Mouse (Mus musculus) neural tube, embryonic 11.5 days (tissue): ENCODE measurements around the gene Rnase4. TPM values are rescaled to one million over a fixed set of nuclear protein-coding genes. Genes with fewer than 3 reads are reported as not detected.

Source experiments
- ATAC-seq: fragments of 200-750 bp; cut with Nextera tagmentation; 2 replicates; pipeline ENCODE4 v1.8.0; 2017; ENCODE audit warnings: moderate number of reproducible peaks, mild to moderate bottlenecking, moderate TSS enrichment, moderate library complexity; ENCODE audit not compliant: insufficient read depth, low FRiP score, low TSS enrichment
- DNase-seq: peaks from one replicate; pipeline ENCODE4 v3.0.0-alpha.2; 2015; ENCODE audit warnings: low spot score
- H3K27ac ChIP-seq: fragments of 300-500 bp; sonication (generic); 2 replicates; pipeline ENCODE4 v1.5.1; 2014; ENCODE audit warnings: low read depth, mild to moderate bottlenecking, low read length
- H3K27me3 ChIP-seq: fragments of 300-500 bp; sonication (generic); 2 replicates; pipeline ENCODE4 v1.6.1; 2014; ENCODE audit warnings: mild to moderate bottlenecking, low read length, mixed read lengths; ENCODE audit not compliant: control insufficient read depth, insufficient read depth
- H3K36me3 ChIP-seq: fragments of 300-500 bp; sonication (generic); 2 replicates; pipeline ENCODE4 v1.6.1; 2014; ENCODE audit warnings: mild to moderate bottlenecking, low read length, moderate library complexity, mixed read lengths; ENCODE audit not compliant: control insufficient read depth, insufficient read depth
- H3K4me1 ChIP-seq: fragments of 300-500 bp; sonication (generic); 2 replicates; pipeline ENCODE4 v1.6.1; 2014; ENCODE audit warnings: low read length, mixed read lengths; ENCODE audit not compliant: control insufficient read depth, insufficient read depth
- H3K4me2 ChIP-seq: fragments of 300-500 bp; sonication (generic); 2 replicates; pipeline ENCODE4 v1.6.1; 2014; ENCODE audit warnings: low read depth, mild to moderate bottlenecking, moderate library complexity
- H3K4me3 ChIP-seq: fragments of 300-500 bp; sonication (generic); 2 replicates; pipeline ENCODE4 v1.5.1; 2014; ENCODE audit warnings: low read depth, low read length
- H3K9ac ChIP-seq: fragments of 300-500 bp; sonication (generic); 2 replicates; pipeline ENCODE4 v1.6.1; 2014; ENCODE audit warnings: mild to moderate bottlenecking, low read length
- H3K9me3 ChIP-seq: fragments of 300-500 bp; sonication (generic); 2 replicates; pipeline ENCODE4 v1.6.1; 2016; ENCODE audit warnings: low read length; ENCODE audit not compliant: control insufficient read depth
- WGBS: fragments of 180-500 bp; shearing (Covaris S2); extraction: QIAGEN DNeasy Blood & Tissue Kit; methylation state at CpG from one replicate; pipeline ENCODE4 v1.1.7; 2014; 5-methylcytosine and 5-hydroxymethylcytosine counted together
- polyA plus RNA-seq: library from polyadenylated mRNA; unstranded; fragments of >200 nt; fragmentation: Nextera tagmentation; extraction: Ambion mirVana; gene quantifications from 2 replicates; pipeline ENCODE4 v1.2.1, GENCODE M21; 2014

Gene Rnase4
- polyA plus RNA-seq, 1 experiment from 2014 or later, result 12.7 TPM

GRCm38 (mm10) chr14:51106449-51106967, 15.6 kb downstream of the Rnase4 start:
- ATAC-seq, result no peak
- DNase-seq, result no peak

GRCm38 (mm10) chr14:51111966-51112365, 21.1 kb downstream of the Rnase4 start:
- no peak overlapping the region for H3K9ac ChIP-seq
- DNase-seq (no peak), ATAC-seq (no peak)
- WGBS, result 76% methylated on average over 3 of the region's 3 CpGs
- H3K36me3 ChIP-seq, result no peaks in the 10 kb centered on the region
- no peaks in the 10 kb centered on the region for H3K27me3 ChIP-seq
- no peak overlapping the region for H3K4me2 ChIP-seq
- H3K9me3 ChIP-seq, result peaks cover 3% of the 10 kb centered on the region; the same call in 1 of the 2 replicates
- no peak overlapping the region for H3K4me3 ChIP-seq
- no peak overlapping the region for H3K27ac ChIP-seq
- H3K4me1 ChIP-seq, result no peaks in the 10 kb centered on the region

More at GRCm38 (mm10) chr14:51106449-51106967, 15.6 kb downstream of the Rnase4 start:
- no peaks in the 10 kb centered on the region for H3K27me3 ChIP-seq
- no peak overlapping the region for H3K27ac ChIP-seq
- H3K4me3 ChIP-seq, result no peak overlapping the region
- H3K9me3 ChIP-seq, result peaks cover 3% of the 10 kb centered on the region; the same call in 1 of the 2 replicates
- no peaks in the 10 kb centered on the region for H3K4me1 ChIP-seq
- H3K36me3 ChIP-seq, result no peaks in the 10 kb centered on the region
- no peak overlapping the region for H3K4me2 ChIP-seq
- no peak overlapping the region for H3K9ac ChIP-seq

- Histone ChIP-seq H3K4me1 (no peaks in the 10 kb centered on the region), H3K4me3 (no peak overlapping the region), H3K36me3 (no peaks in the 10 kb centered on the region), H3K27me3 (no peaks in the 10 kb centered on the region), H3K9ac (no peak overlapping the region), H3K27ac (no peak overlapping the region), H3K9me3 (peaks cover 3% of the 10 kb centered on the region; the same call in 1 of the 2 replicates), H3K4me2 (no peak overlapping the region)
- DNase-seq (no peak), ATAC-seq (no peak)
- WGBS, result 41% methylated on average over 9 of the region's 9 CpGs
These were observed 22.6 kb downstream of the Rnase4 start for GRCm38 (mm10) chr14:51113476-51113875.

- H3K27me3 ChIP-seq, result no peaks in the 10 kb centered on the region
- H3K9ac ChIP-seq, result no peak within 1 kb of the TSS
- H3K4me1 ChIP-seq, result no peaks in the 10 kb centered on the region
- no peak within 1 kb of the TSS for H3K4me3 ChIP-seq
- WGBS, result 53% methylated on average over 12 of the region's 12 CpGs
- no peak for DNase-seq
- no peak within 1 kb of the TSS for H3K27ac ChIP-seq
- no peaks in the 10 kb centered on the region for H3K36me3 ChIP-seq
- peaks cover 3% of the 10 kb centered on the region; the same call in 1 of the 2 replicates for H3K9me3 ChIP-seq
- ATAC-seq, result no peak
- no peak within 1 kb of the TSS for H3K4me2 ChIP-seq
These were observed 23.2 kb downstream of the Rnase4 start, which contains the start of gene Eddm3b for GRCm38 (mm10) chr14:51113916-51114560. TSS of gene Eddm3b (plus strand) at chr14:51114426.

- Histone ChIP-seq H3K27me3 (no peaks in the 10 kb centered on the region), H3K4me1 (no peaks in the 10 kb centered on the region), H3K4me2 (no peak overlapping the region), H3K9ac (no peak overlapping the region), H3K36me3 (no peaks in the 10 kb centered on the region), H3K27ac (no peak overlapping the region), H3K9me3 (no peaks in the 10 kb centered on the region), H3K4me3 (no peak overlapping the region)
- DNase-seq (no peak), ATAC-seq (no peak)
- WGBS, result 82% methylated on average over 6 of the region's 6 CpGs
These were observed 34.8 kb downstream of the Rnase4 start for GRCm38 (mm10) chr14:51125684-51126083.

GRCm38 (mm10) chr14:51127648-51128258, 36.9 kb downstream of the Rnase4 start:
- Histone ChIP-seq H3K9me3 (no peaks in the 10 kb centered on the region), H3K4me2 (no peak overlapping the region), H3K27me3 (no peaks in the 10 kb centered on the region), H3K4me1 (no peaks in the 10 kb centered on the region), H3K4me3 (no peak overlapping the region), H3K36me3 (no peaks in the 10 kb centered on the region), H3K27ac (no peak overlapping the region), H3K9ac (no peak overlapping the region)
- 82% methylated on average over 2 of the region's 2 CpGs for WGBS
- DNase-seq (no peak), ATAC-seq (no peak)

- ATAC-seq, result no peak
- H3K27ac ChIP-seq, result no peak overlapping the region
These were observed 38.1 kb downstream of the Rnase4 start for GRCm38 (mm10) chr14:51128775-51129623.

GRCm38 (mm10) chr14:51129624-51129975, 38.7 kb downstream of the Rnase4 start:
- no peak overlapping the region for H3K4me3 ChIP-seq
- no peaks in the 10 kb centered on the region for H3K4me1 ChIP-seq
- H3K9me3 ChIP-seq, result no peaks in the 10 kb centered on the region
- no peaks in the 10 kb centered on the region for H3K27me3 ChIP-seq
- no peak overlapping the region for H3K4me2 ChIP-seq
- no peak overlapping the region for H3K9ac ChIP-seq
- WGBS, result 74% methylated on average over 4 of the region's 4 CpGs
- no peaks in the 10 kb centered on the region for H3K36me3 ChIP-seq
- H3K27ac ChIP-seq, result no peak overlapping the region
- no peak for ATAC-seq
- DNase-seq, result no peak

More at GRCm38 (mm10) chr14:51128775-51129623, 38.1 kb downstream of the Rnase4 start:
- Histone ChIP-seq H3K9me3 (no peaks in the 10 kb centered on the region), H3K27me3 (no peaks in the 10 kb centered on the region), H3K4me1 (no peaks in the 10 kb centered on the region), H3K9ac (no peak overlapping the region), H3K4me2 (no peak overlapping the region), H3K4me3 (no peak overlapping the region), H3K36me3 (no peaks in the 10 kb centered on the region)
- 88% methylated on average over 9 of the region's 9 CpGs for WGBS
- DNase-seq, result no peak
